Mouse (Mus musculus): Measurements from ENCODE around the gene Asb10.

GRCm38 (mm10) chr5:24527780-24528179, 13.0 kb downstream of the Asb10 start:
- no peak for TF ChIP-seq CHD2 (IDR thresholded peaks at IDR 0.05; ENCODE audit: low read depth, low read length)
- no peak for TF ChIP-seq ZNF384 (IDR thresholded peaks at IDR 0.05; ENCODE audit: low read depth, low read length)
- no peak for TF ChIP-seq MAFK (IDR thresholded peaks at IDR 0.05; ENCODE audit: insufficient read depth, low read depth, low read length)
